Mouse (Mus musculus): Measurements from ENCODE around the gene Gar1. TPM values are rescaled to one million over a fixed set of nuclear protein-coding genes. Genes with fewer than 3 reads are reported as not detected.

The Gar1 gene
- total and polyA plus RNA-seq, 3 experiments: 87.1 to 473 (median 461) TPM

- H3K4me3 ChIP-seq (ENCODE audit: control insufficient read depth in 1 of 2, insufficient read depth in 1 of 2, low read depth in 2 of 2, low read length in 2 of 2): no peak overlapping the region
- TF ChIP-seq MAX (IDR thresholded peaks at IDR 0.05; ENCODE audit: low read length): no peak
- no peak for TF ChIP-seq TBP (IDR thresholded peaks at IDR 0.05; ENCODE audit: low read depth, low read length)
- no peak for TF ChIP-seq POLR2AphosphoS5 (IDR thresholded peaks at IDR 0.05; ENCODE audit: borderline replicate concordance, low read depth, low read length)
- no peak for TF ChIP-seq SIN3A (IDR thresholded peaks at IDR 0.05; ENCODE audit: low read length)
- no peak for TF ChIP-seq USF2 (IDR thresholded peaks at IDR 0.05; ENCODE audit: borderline replicate concordance in 1 of 2, insufficient read depth in 1 of 2, low read depth in 1 of 2, low read length in 2 of 2)
- no peak for TF ChIP-seq ZC3H11A (IDR thresholded peaks at IDR 0.05; ENCODE audit: low read depth, low read length)
- no peak for TF ChIP-seq ETS1 (IDR thresholded peaks at IDR 0.05; ENCODE audit: low read depth, low read length)
- no peak for TF ChIP-seq TCF12 (IDR thresholded peaks at IDR 0.05; ENCODE audit: low read depth, low read length)
- TF ChIP-seq MAFK (IDR thresholded peaks at IDR 0.05; ENCODE audit: borderline replicate concordance, low read depth, low read length): no peak
- no peak for TF ChIP-seq POLR2AphosphoS2 (IDR thresholded peaks at IDR 0.05; ENCODE audit: low read length)
- no peak for TF ChIP-seq RCOR1 (IDR thresholded peaks at IDR 0.05; ENCODE audit: low read depth, low read length)
- TF ChIP-seq HCFC1 (IDR thresholded peaks at IDR 0.05; ENCODE audit: low read depth, low read length): no peak
- TF ChIP-seq ZKSCAN1 (IDR thresholded peaks at IDR 0.05; ENCODE audit: low read depth, low read length): no peak
- TF ChIP-seq KAT2A (conservative IDR thresholded peaks at IDR 0.05; ENCODE audit: low read depth, low read length): no peak
- no peak for TF ChIP-seq GATA1 (IDR thresholded peaks at IDR 0.05; ENCODE audit: low read depth, low read length)
- TF ChIP-seq BHLHE40 (IDR thresholded peaks at IDR 0.05; ENCODE audit: borderline replicate concordance, low read depth, low read length): no peak
- TF ChIP-seq POLR2A (IDR thresholded peaks at IDR 0.05; ENCODE audit: control insufficient read depth in 1 of 2, insufficient read depth in 1 of 2, low read depth in 1 of 2, low read length in 2 of 2, poor library complexity in 1 of 2): no peak
- TF ChIP-seq MYB (IDR thresholded peaks at IDR 0.05; ENCODE audit: low read depth, low read length): no peak
- TF ChIP-seq NELFE (IDR thresholded peaks at IDR 0.05; ENCODE audit: low read depth, low read length): no peak
- peaks cover 7 to 20% of the 10 kb centered on the region in 2 experiments for H3K36me3 ChIP-seq (ENCODE audit: control insufficient read depth in 1 of 2, insufficient read depth in 2 of 2, low read length in 2 of 2)
These were observed 3.5 kb downstream of the Gar1 start for GRCm38 (mm10) chr3:129827691-129828090.

GRCm38 (mm10) chr3:129826691-129827090 lies 4.5 kb downstream of the Gar1 start:
- H3K79me2 ChIP-seq (ENCODE audit: control insufficient read depth, insufficient read depth, low read length, poor library complexity): peaks cover 32% of the 10 kb centered on the region
- H3K4me1 ChIP-seq (ENCODE audit: control insufficient read depth in 1 of 2, insufficient read depth in 2 of 2, low read length in 2 of 2): peaks cover 4 to 15% of the 10 kb centered on the region in 2 experiments; a peak in 3 of 4 replicates
- H3K9ac ChIP-seq (ENCODE audit: control insufficient read depth, low read depth, low read length, poor library complexity, severe bottlenecking): no peak overlapping the region
- no peak for DNase-seq (ENCODE audit: low read depth, low spot score)
- H3K27ac ChIP-seq (ENCODE audit: control insufficient read depth, low read depth, low read length): no peak overlapping the region
- H3K36me3 ChIP-seq (ENCODE audit: control insufficient read depth in 1 of 2, insufficient read depth in 2 of 2, low read length in 2 of 2): peaks cover 7 to 20% of the 10 kb centered on the region in 2 experiments
- H3K4me3 ChIP-seq (ENCODE audit: control insufficient read depth in 1 of 2, insufficient read depth in 1 of 2, low read depth in 2 of 2, low read length in 2 of 2): no peak overlapping the region
- no peaks in the 10 kb centered on the region for H3K9me3 ChIP-seq (replicated peaks; ENCODE audit: insufficient read depth, low read length)
- TF ChIP-seq KAT2A (conservative IDR thresholded peaks at IDR 0.05; ENCODE audit: low read depth, low read length) (no peak), HCFC1 (IDR thresholded peaks at IDR 0.05; ENCODE audit: low read depth, low read length) (no peak), JUND (IDR thresholded peaks at IDR 0.05; ENCODE audit: low read depth, low read length) (no peak), ETS1 (IDR thresholded peaks at IDR 0.05; ENCODE audit: low read depth, low read length) (no peak), EP300 (IDR thresholded peaks at IDR 0.05; ENCODE audit: low read depth in 1 of 2, low read length in 2 of 2) (no peak), RAD21 (IDR thresholded peaks at IDR 0.05; ENCODE audit: low read depth, low read length) (no peak), POLR2AphosphoS5 (IDR thresholded peaks at IDR 0.05; ENCODE audit: borderline replicate concordance, low read depth, low read length) (no peak), USF2 (IDR thresholded peaks at IDR 0.05; ENCODE audit: borderline replicate concordance in 1 of 2, insufficient read depth in 1 of 2, low read depth in 1 of 2, low read length in 2 of 2) (no peak), CHD2 (IDR thresholded peaks at IDR 0.05; ENCODE audit: low read length) (no peak)
- H3K27me3 ChIP-seq (ENCODE audit: control insufficient read depth in 1 of 2, insufficient read depth in 2 of 2, low read length in 2 of 2): no peaks in the 10 kb centered on the region

More at GRCm38 (mm10) chr3:129827691-129828090, 3.5 kb downstream of the Gar1 start:
- DNase-seq (ENCODE audit: low read depth, low spot score): no peak
- Histone ChIP-seq H3K4me1 (ENCODE audit: control insufficient read depth in 1 of 2, insufficient read depth in 2 of 2, low read length in 2 of 2) (peaks cover 4 to 15% of the 10 kb centered on the region in 2 experiments; a peak in 3 of 4 replicates), H3K79me2 (ENCODE audit: control insufficient read depth, insufficient read depth, low read length, poor library complexity) (peaks cover 32% of the 10 kb centered on the region), H3K9me3 (replicated peaks; ENCODE audit: insufficient read depth, low read length) (no peaks in the 10 kb centered on the region), H3K27ac (ENCODE audit: control insufficient read depth, low read depth, low read length) (no peak overlapping the region), H3K27me3 (ENCODE audit: control insufficient read depth in 1 of 2, insufficient read depth in 2 of 2, low read length in 2 of 2) (no peaks in the 10 kb centered on the region), H3K9ac (ENCODE audit: control insufficient read depth, low read depth, low read length, poor library complexity, severe bottlenecking) (no peak overlapping the region)

Data from MEL (cell line).